Comparison of ENCODE assay signal across 13 mouse cellular contexts in genomic region chr13:97064413-97064812, GRCm38 (mm10). TPM values are rescaled to one million over a fixed set of nuclear protein-coding genes. Genes with fewer than 3 reads are reported as not detected.
DNase-seq lines count a peak whose midpoint lies in the region; ATAC-seq and TF ChIP-seq lines count a peak whose summit lies in the region.
"Had no signal": no experiment of that assay in that cellular context is flagged by ENCODE, and none has a peak within 500 bp of the region (broad histone marks: within the 10 kb centered on the region; RNA-seq: fewer than 3 reads in every experiment).

No protein-coding gene starts in this region.

- H3K27me3 ChIP-seq in heart, embryonic 12.5 days (replicated peaks), result no peaks in the 10 kb centered on the region
- H3K27me3 ChIP-seq in E14TG2a.4 (ENCODE audit: insufficient read depth, low read length), result no peaks in the 10 kb centered on the region

- no peaks in the 10 kb centered on the region for H3K36me3 ChIP-seq in heart, embryonic 12.5 days
- H3K36me3 ChIP-seq in E14TG2a.4 (ENCODE audit: insufficient read depth, low read length), result peaks cover 4% of the 10 kb centered on the region; the same call in 1 of the 2 replicates

- H3K4me2 ChIP-seq in heart, embryonic 12.5 days, result 0 out of 2 replicates have a peak overlapping the region, but pooled peaks have one; percentile 26

- TF ChIP-seq CTCF in E14TG2a.4 (conservative IDR thresholded peaks at IDR 0.05; ENCODE audit: low read length), result no peak

- intact Hi-C loops in gastrocnemius, postnatal 14 days (cut with DNase I; ENCODE audit: low total_unique reads), result no loop called here

- WGBS in heart, embryonic 12.5 days, result 33% methylated on average over 3 of the region's 3 CpGs

- H3K4me3 ChIP-seq in heart, embryonic 12.5 days, result no peak overlapping the region
- peak overlapping the region; percentile 74 for H3K4me3 ChIP-seq in E14TG2a.4 (replicated peaks; ENCODE audit: low read length)

- no peaks in the 10 kb centered on the region for H3K9me3 ChIP-seq in heart, embryonic 12.5 days (replicated peaks)
- H3K9me3 ChIP-seq in E14TG2a.4 (ENCODE audit: low read length), result peaks cover 14% of the 10 kb centered on the region

- H3K9ac ChIP-seq in heart, embryonic 12.5 days, result no peak overlapping the region

- no peak overlapping the region for H3K27ac ChIP-seq in heart, embryonic 12.5 days (ENCODE audit: poor library complexity, severe bottlenecking)

- no peak for DNase-seq in heart, adult 9 months (ENCODE audit: low spot score in 2 of 2)
- DNase-seq in liver, result peak; percentile 19
- no peak for DNase-seq in spleen, postnatal 14 days (ENCODE audit: low spot score in 2 of 2)
- no peak for DNase-seq in gastrocnemius, postnatal 14 days
- DNase-seq in kidney, adult 18-20 months, result no peak
- DNase-seq: gastrocnemius, postnatal 25 days; right cerebral cortex, postnatal 4 days had no signal

- peaks cover 25% of the 10 kb centered on the region for H3K4me1 ChIP-seq in heart, embryonic 12.5 days (replicated peaks)
- peaks cover 55% of the 10 kb centered on the region for H3K4me1 ChIP-seq in E14TG2a.4 (replicated peaks; ENCODE audit: low read depth, low read length)

- peak; percentile 24; the same call in 1 of the 2 replicates for ATAC-seq in heart, embryonic 12.5 days (ENCODE audit: insufficient number of reproducible peaks, low FRiP score)
- ATAC-seq in common myeloid progenitor, adult 5-6 weeks (replicated peaks; ENCODE audit: low read depth, poor library complexity, severe bottlenecking), result peak; percentile 47

RNA-seq across cellular contexts. Expression of gene Fam169a, which starts 2.7 kb away (rescaled TPM):
- 12.4 and 12.9 TPM in 2 replicates for polyA plus RNA-seq in heart, embryonic 12.5 days (2016; fragmentation: Nextera tagmentation; extraction: Ambion mirVana)
- total RNA-seq in common myeloid progenitor, adult 5-6 weeks (2017), result 1.7 and 1.8 TPM in 2 replicates
- total RNA-seq in gastrocnemius, postnatal 14 days (2021), result not detected
- total RNA-seq: gastrocnemius, postnatal 25 days had no signal

RNA-seq across cellular contexts. Expression of gene 1700029F12Rik, which starts 30.3 kb away (rescaled TPM):
- polyA plus RNA-seq in heart, embryonic 12.5 days (2016; fragmentation: Nextera tagmentation; extraction: Ambion mirVana), result not detected in 2 replicates
- total RNA-seq in common myeloid progenitor, adult 5-6 weeks (2017), result not detected in 2 replicates
- not detected for total RNA-seq in gastrocnemius, postnatal 14 days (2021)
- total RNA-seq: gastrocnemius, postnatal 25 days; layer of hippocampus, adult 18-20 months had no signal
- polyA plus RNA-seq: brain, embryonic 14.5 days; limb, embryonic 14.5 days had no signal

RNA-seq across cellular contexts. Expression of gene Gm6169, which starts 34.6 kb away (rescaled TPM):
- polyA plus RNA-seq in heart, embryonic 12.5 days (2016; fragmentation: Nextera tagmentation; extraction: Ambion mirVana), result 1.9 and 3.3 TPM in 2 replicates
- total RNA-seq in common myeloid progenitor, adult 5-6 weeks (2017), result 1.4 and 2.0 TPM in 2 replicates
- total RNA-seq in gastrocnemius, postnatal 14 days (2021), result 1 to 10 TPM in 1 of 2 experiments, not detected in 1; 8.9 TPM
